Mouse (Mus musculus): ENCODE measurements around the gene Gm20741.

Gm20741 gene

GRCm38 (mm10) chr16:88811827-88812226 is at the start of gene Gm20741:
Gm20741 (minus strand) TSS chr16:88812220.
- in situ Hi-C loops (cut with MseI, MboI), result no loop called here

GRCm38 (mm10) chr16:88851450-88851849 is 39.4 kb upstream of the Gm20741 start:
- in situ Hi-C loops (cut with MseI, MboI), result no loop called here

GRCm38 (mm10) chr16:88848558-88848957 is 36.5 kb upstream of the Gm20741 start:
- in situ Hi-C loops (cut with MseI, MboI), result no loop called here

- in situ Hi-C loops (cut with MseI, MboI), result no loop called here
Observed at GRCm38 (mm10) chr16:88847363-88847762, 35.3 kb upstream of the Gm20741 start.

GRCm38 (mm10) chr16:88826978-88827377 is 15.0 kb upstream of the Gm20741 start:
- in situ Hi-C loops (cut with MseI, MboI), result no loop called here

- in situ Hi-C loops (cut with MseI, MboI), result no loop called here
Observed at GRCm38 (mm10) chr16:88826095-88826652, 14.2 kb upstream of the Gm20741 start, which contains the start of gene Krtap14. Krtap14 (minus strand) TSS chr16:88826145.

- in situ Hi-C loops (cut with MseI, MboI), result no loop called here
Observed at GRCm38 (mm10) chr16:88823736-88824135, 11.7 kb upstream of the Gm20741 start.

GRCm38 (mm10) chr16:88820066-88820465 is 8.0 kb upstream of the Gm20741 start, which contains the start of gene Krtap15:
Krtap15 (plus strand) TSS chr16:88820215.
- in situ Hi-C loops (cut with MseI, MboI), result no loop called here

- in situ Hi-C loops (cut with MseI, MboI), result no loop called here
Observed at GRCm38 (mm10) chr16:88786786-88787185, 25.2 kb downstream of the Gm20741 start.

GRCm38 (mm10) chr16:88777596-88777995 is 34.4 kb downstream of the Gm20741 start, which contains the start of gene Gm5965:
Gm5965 (plus strand) TSS chr16:88777896.
- in situ Hi-C loops (cut with MseI, MboI), result no loop called here

- in situ Hi-C loops (cut with MseI, MboI), result no loop called here
Observed at GRCm38 (mm10) chr16:88774106-88774505, 37.9 kb downstream of the Gm20741 start, which contains the start of gene 2310057N15Rik. 2310057N15Rik (minus strand) TSS chr16:88774206.

Data from mouse trophoblast stem cell (cell line).